In genomic region chr8:118376791-118377190, GRCm38 (mm10) we compare ENCODE assay signal across 14 mouse cellular contexts.
DNase-seq lines count a peak whose midpoint lies in the region; ATAC-seq lines count a peak whose summit lies in the region.
"Had no signal": no experiment of that assay in that cellular context is flagged by ENCODE, and none has a peak within 500 bp of the region (broad histone marks: within the 10 kb centered on the region; RNA-seq: fewer than 3 reads in every experiment).

No protein-coding gene starts in this region.

- 0 out of 2 replicates have a peak overlapping the region, but pooled peaks have one; percentile 43 for H3K27ac ChIP-seq in forebrain, embryonic 15.5 days (replicated peaks)
- no peak overlapping the region for H3K27ac ChIP-seq in forebrain, embryonic 13.5 days
- H3K27ac ChIP-seq: limb, embryonic 12.5 days; midbrain, embryonic 13.5 days had no signal

- H3K4me1 ChIP-seq in forebrain, embryonic 15.5 days: peaks cover 45% of the 10 kb centered on the region
- peaks cover 44% of the 10 kb centered on the region for H3K4me1 ChIP-seq in forebrain, embryonic 13.5 days

- no peaks in the 10 kb centered on the region for H3K36me3 ChIP-seq in forebrain, embryonic 15.5 days
- no peaks in the 10 kb centered on the region for H3K36me3 ChIP-seq in forebrain, embryonic 13.5 days (ENCODE audit: poor library complexity, severe bottlenecking)
- H3K36me3 ChIP-seq: limb, embryonic 12.5 days; midbrain, embryonic 13.5 days had no signal

- intact Hi-C loops in heart, postnatal 14 days (cut with DNase I): loop anchor here (5.0 kb wide), 1 partner anchor 89 kb away; no protein-coding TSS in a partner anchor

- ATAC-seq in forebrain, embryonic 15.5 days (replicated peaks): no peak
- no peak for ATAC-seq in forebrain, embryonic 13.5 days
- no peak for ATAC-seq in megakaryocyte-erythroid progenitor cell, adult 5-6 weeks (replicated peaks; ENCODE audit: low FRiP score, low TSS enrichment, poor library complexity, severe bottlenecking)
- ATAC-seq: midbrain, embryonic 13.5 days had no signal

- H3K9ac ChIP-seq in forebrain, embryonic 15.5 days (replicated peaks): no peak overlapping the region
- H3K9ac ChIP-seq in forebrain, embryonic 13.5 days: no peak overlapping the region
- H3K9ac ChIP-seq: limb, embryonic 12.5 days; midbrain, embryonic 13.5 days had no signal

- WGBS in forebrain, embryonic 15.5 days: 32% methylated on average over 3 of the region's 3 CpGs
- WGBS in forebrain, embryonic 13.5 days: 57% methylated on average over 3 of the region's 3 CpGs

- no peak overlapping the region for H3K4me3 ChIP-seq in forebrain, embryonic 15.5 days
- H3K4me3 ChIP-seq in forebrain, embryonic 13.5 days: no peak overlapping the region
- H3K4me3 ChIP-seq: limb, embryonic 12.5 days; midbrain, embryonic 13.5 days had no signal

- DNase-seq in lung, adult 18-20 months: peak; percentile 5 to 13
- no peak for DNase-seq in lung, postnatal 4 days
- DNase-seq in gastrocnemius, adult 8-10 months (ENCODE audit: low spot score in 2 of 2): peak; percentile 30 to 55
- DNase-seq in heart, postnatal 14 days: peak; percentile 16 to 44
- DNase-seq in thymus, postnatal 0 days (ENCODE audit: low spot score): no peak
- DNase-seq: adrenal gland, adult 8-10 months; cerebellum, adult 18-20 months; kidney, adult 8-10 months; lung, adult 2 months had no signal

- no peaks in the 10 kb centered on the region for H3K27me3 ChIP-seq in forebrain, embryonic 15.5 days
- no peaks in the 10 kb centered on the region for H3K27me3 ChIP-seq in forebrain, embryonic 13.5 days
- H3K27me3 ChIP-seq: midbrain, embryonic 13.5 days had no signal

- H3K9me3 ChIP-seq in forebrain, embryonic 15.5 days: no peaks in the 10 kb centered on the region
- no peaks in the 10 kb centered on the region for H3K9me3 ChIP-seq in forebrain, embryonic 13.5 days (replicated peaks)
- H3K9me3 ChIP-seq: limb, embryonic 12.5 days; midbrain, embryonic 13.5 days had no signal

- no peak overlapping the region for H3K4me2 ChIP-seq in forebrain, embryonic 15.5 days (replicated peaks)
- no peak overlapping the region for H3K4me2 ChIP-seq in forebrain, embryonic 13.5 days
- H3K4me2 ChIP-seq: limb, embryonic 12.5 days; midbrain, embryonic 13.5 days had no signal

Comparison
In these comparisons a context has a peak if more than half of its experiments do, and no peak if none do; other contexts are left out.
1. DNase-seq: peak in lung, adult 18-20 months (2 of 2), gastrocnemius, adult 8-10 months (2 of 2) and heart, postnatal 14 days (2 of 2); none in lung, postnatal 4 days (0 of 2) and thymus, postnatal 0 days (single experiment).